Mouse (Mus musculus) CD4-positive helper T cell, adult 2 months (primary cell): ENCODE data around the gene Prkci.

ENCODE experiments used
- DNase-seq: peaks from one replicate; pipeline ENCODE4 v3.0.0-alpha.2; 2012; ENCODE audit warnings: low read depth, missing footprints, low spot score

Prkci gene

GRCm38 (mm10) chr3:31083507-31084245 is 88.1 kb downstream of the Prkci start:
- DNase-seq, result no peak

- no peak for DNase-seq
These were observed 89.5 kb downstream of the Prkci start for GRCm38 (mm10) chr3:31085000-31085399.

- DNase-seq, result no peak
These were observed 93.5 kb downstream of the Prkci start for GRCm38 (mm10) chr3:31088789-31089775.

- DNase-seq, result no peak
These were observed 94.4 kb downstream of the Prkci start for GRCm38 (mm10) chr3:31089956-31090355.

GRCm38 (mm10) chr3:31093196-31093595 is 97.6 kb downstream of the Prkci start:
- DNase-seq, result no peak

GRCm38 (mm10) chr3:31093627-31094351 is 98.2 kb downstream of the Prkci start:
- DNase-seq, result peak; percentile 93

GRCm38 (mm10) chr3:31094531-31095178 is 99.1 kb downstream of the Prkci start, which contains the start of gene Skil:
Skil (plus strand) TSS chr3:31095058.
- peak; percentile 97 for DNase-seq

- DNase-seq, result no peak
These were observed 99.6 kb downstream of the Prkci start for GRCm38 (mm10) chr3:31095179-31095490.

GRCm38 (mm10) chr3:31095491-31096154 is 100.1 kb downstream of the Prkci start:
- DNase-seq, result peak; percentile 81

- DNase-seq, result no peak
These were observed 100.9 kb downstream of the Prkci start for GRCm38 (mm10) chr3:31096155-31097101.

GRCm38 (mm10) chr3:31097102-31097720 is 101.7 kb downstream of the Prkci start:
- DNase-seq, result no peak

- no peak for DNase-seq
These were observed 102.4 kb downstream of the Prkci start for GRCm38 (mm10) chr3:31097976-31098375.

GRCm38 (mm10) chr3:31098556-31098955 is 103.0 kb downstream of the Prkci start:
- DNase-seq, result peak; percentile 45

GRCm38 (mm10) chr3:31100026-31100425 is 104.5 kb downstream of the Prkci start:
- no peak for DNase-seq

GRCm38 (mm10) chr3:31100802-31101201 is 105.3 kb downstream of the Prkci start:
- no peak for DNase-seq
